10 mouse cellular contexts compared by ENCODE assay signal in the genomic region with DNA sequence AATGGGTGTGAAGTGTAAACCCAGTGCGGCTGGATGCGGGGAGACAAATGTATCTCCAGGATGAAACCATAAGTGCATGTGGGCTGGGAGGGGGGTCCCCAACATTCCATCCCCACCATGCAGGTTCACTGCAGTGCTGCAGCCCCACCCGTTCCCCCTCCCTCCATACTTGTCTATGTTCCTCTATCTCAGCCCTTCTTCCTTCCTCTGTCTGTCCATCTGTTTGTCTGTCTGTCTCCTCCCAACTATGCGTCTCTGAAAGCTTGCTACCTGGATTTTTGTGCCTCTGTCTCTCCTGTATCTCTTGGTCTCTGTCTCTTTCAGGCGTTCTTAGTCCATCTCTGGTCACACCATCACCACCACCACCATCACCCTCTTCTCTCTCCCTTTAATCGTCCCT. TPM values are rescaled to one million over a fixed set of nuclear protein-coding genes. Genes with fewer than 3 reads are reported as not detected.
DNase-seq lines count a peak whose midpoint lies in the region; ATAC-seq lines count a peak whose summit lies in the region.
"Had no signal": no experiment of that assay in that cellular context is flagged by ENCODE, and none has a peak within 500 bp of the region (broad histone marks: within the 10 kb centered on the region; RNA-seq: fewer than 3 reads in every experiment).

No protein-coding gene starts in this region.

- H3K4me3 ChIP-seq in heart, embryonic 13.5 days: peak overlapping the region; percentile 8; the same call in 1 of the 2 replicates
- peak overlapping the region; percentile 18; the same call in 1 of the 2 replicates for H3K4me3 ChIP-seq in embryonic facial prominence, embryonic 11.5 days (ENCODE audit: low read depth, low read length)
- peak overlapping the region; percentile 42 for H3K4me3 ChIP-seq in hindbrain, embryonic 13.5 days
- H3K4me3 ChIP-seq in midbrain, embryonic 13.5 days (replicated peaks): peak overlapping the region; percentile 40

- H3K9ac ChIP-seq in heart, embryonic 13.5 days: peak overlapping the region; percentile 53; the same call in 1 of the 2 replicates
- H3K9ac ChIP-seq in embryonic facial prominence, embryonic 11.5 days (replicated peaks; ENCODE audit: low read length): no peak overlapping the region; the same call in 1 of the 2 replicates
- H3K9ac ChIP-seq in hindbrain, embryonic 13.5 days: peak overlapping the region; percentile 69
- peak overlapping the region; percentile 57 for H3K9ac ChIP-seq in midbrain, embryonic 13.5 days (replicated peaks)

- H3K27me3 ChIP-seq in heart, embryonic 13.5 days (replicated peaks): peaks cover 72% of the 10 kb centered on the region
- peaks cover 47% of the 10 kb centered on the region for H3K27me3 ChIP-seq in embryonic facial prominence, embryonic 11.5 days (ENCODE audit: control insufficient read depth, insufficient read depth, low read length)
- H3K27me3 ChIP-seq in hindbrain, embryonic 13.5 days: peaks cover 76% of the 10 kb centered on the region
- peaks cover 65% of the 10 kb centered on the region for H3K27me3 ChIP-seq in midbrain, embryonic 13.5 days

- no peak overlapping the region for H3K27ac ChIP-seq in heart, embryonic 13.5 days (replicated peaks)
- H3K27ac ChIP-seq in embryonic facial prominence, embryonic 11.5 days (replicated peaks; ENCODE audit: low read depth, low read length): no peak overlapping the region
- peak overlapping the region; percentile 77 for H3K27ac ChIP-seq in hindbrain, embryonic 13.5 days
- H3K27ac ChIP-seq in midbrain, embryonic 13.5 days: peak overlapping the region; percentile 53; the same call in 1 of the 2 replicates

- WGBS in heart, embryonic 13.5 days: 10% methylated on average over 6 of the region's 6 CpGs
- 2% methylated on average over 6 of the region's 6 CpGs for WGBS in embryonic facial prominence, embryonic 11.5 days
- 2% methylated on average over 6 of the region's 6 CpGs for WGBS in hindbrain, embryonic 13.5 days
- 5% methylated on average over 6 of the region's 6 CpGs for WGBS in midbrain, embryonic 13.5 days

- no peak for ATAC-seq in heart, embryonic 13.5 days (ENCODE audit: extremely low read depth, insufficient number of reproducible peaks, low FRiP score, low TSS enrichment)
- no peak for ATAC-seq in embryonic facial prominence, embryonic 11.5 days (replicated peaks; ENCODE audit: insufficient number of reproducible peaks, low FRiP score, low TSS enrichment, low read depth)
- ATAC-seq in hindbrain, embryonic 13.5 days (ENCODE audit: low FRiP score): peak; percentile 1; the same call in 1 of the 2 replicates
- ATAC-seq in midbrain, embryonic 13.5 days: no peak

- peaks cover 63% of the 10 kb centered on the region for H3K4me1 ChIP-seq in heart, embryonic 13.5 days
- H3K4me1 ChIP-seq in embryonic facial prominence, embryonic 11.5 days (ENCODE audit: control insufficient read depth, insufficient read depth, low read length): peaks cover 16% of the 10 kb centered on the region
- peaks cover 56% of the 10 kb centered on the region for H3K4me1 ChIP-seq in hindbrain, embryonic 13.5 days (replicated peaks)
- peaks cover 52% of the 10 kb centered on the region for H3K4me1 ChIP-seq in midbrain, embryonic 13.5 days (replicated peaks)

- DNase-seq in heart, adult 11 months: no peak
- DNase-seq in embryonic facial prominence, embryonic 11.5 days (ENCODE audit: low spot score): no peak
- no peak for DNase-seq in Muller cell, postnatal 12 days (ENCODE audit: inconsistent ontology term)
- no peak for DNase-seq in B cell, adult 2 months
- DNase-seq in kidney, adult 9 months: no peak
- DNase-seq: gastrocnemius, postnatal 10 days; kidney, postnatal 36 days had no signal

- no peaks in the 10 kb centered on the region for H3K9me3 ChIP-seq in heart, embryonic 13.5 days
- H3K9me3 ChIP-seq in embryonic facial prominence, embryonic 11.5 days (replicated peaks; ENCODE audit: control insufficient read depth, low read length): no peaks in the 10 kb centered on the region
- no peaks in the 10 kb centered on the region for H3K9me3 ChIP-seq in hindbrain, embryonic 13.5 days
- no peaks in the 10 kb centered on the region for H3K9me3 ChIP-seq in midbrain, embryonic 13.5 days

- peak overlapping the region; percentile 69 for H3K4me2 ChIP-seq in heart, embryonic 13.5 days
- H3K4me2 ChIP-seq in embryonic facial prominence, embryonic 11.5 days (ENCODE audit: low read depth, low read length): peak overlapping the region; percentile 32
- peak overlapping the region; percentile 62 for H3K4me2 ChIP-seq in hindbrain, embryonic 13.5 days
- peak overlapping the region; percentile 61 for H3K4me2 ChIP-seq in midbrain, embryonic 13.5 days (replicated peaks)

- H3K36me3 ChIP-seq in heart, embryonic 13.5 days: no peaks in the 10 kb centered on the region
- H3K36me3 ChIP-seq in embryonic facial prominence, embryonic 11.5 days (replicated peaks; ENCODE audit: control insufficient read depth, insufficient read depth, low read depth, low read length): no peaks in the 10 kb centered on the region
- no peaks in the 10 kb centered on the region for H3K36me3 ChIP-seq in hindbrain, embryonic 13.5 days
- no peaks in the 10 kb centered on the region for H3K36me3 ChIP-seq in midbrain, embryonic 13.5 days

RNA-seq across cellular contexts. Expression of gene Fxyd7, which starts 0.8 kb away (rescaled TPM):
- 2.0 and 3.6 TPM in 2 replicates for polyA plus RNA-seq in heart, embryonic 13.5 days (2015; fragmentation: Nextera tagmentation; extraction: Ambion mirVana)
- 8.7 and 11.2 TPM in 2 replicates for polyA plus RNA-seq in embryonic facial prominence, embryonic 11.5 days (2014; fragmentation: Nextera tagmentation; extraction: Ambion mirVana)
- polyA plus RNA-seq in hindbrain, embryonic 13.5 days (2015; fragmentation: Nextera tagmentation; extraction: Ambion mirVana): 108 and 116 TPM in 2 replicates
- polyA plus RNA-seq in midbrain, embryonic 13.5 days (2015; fragmentation: Nextera tagmentation; extraction: Ambion mirVana): 49.2 and 50.8 TPM in 2 replicates

RNA-seq across cellular contexts. Expression of gene Fxyd1, which starts 6.5 kb away (rescaled TPM):
- 1,042 and 1,184 TPM in 2 replicates for polyA plus RNA-seq in heart, embryonic 13.5 days (2015; fragmentation: Nextera tagmentation; extraction: Ambion mirVana)
- polyA plus RNA-seq in embryonic facial prominence, embryonic 11.5 days (2014; fragmentation: Nextera tagmentation; extraction: Ambion mirVana): 11.8 and 12.0 TPM in 2 replicates
- polyA plus RNA-seq in hindbrain, embryonic 13.5 days (2015; fragmentation: Nextera tagmentation; extraction: Ambion mirVana): 27.3 and 30.6 TPM in 2 replicates
- 5.2 and 5.6 TPM in 2 replicates for polyA plus RNA-seq in midbrain, embryonic 13.5 days (2015; fragmentation: Nextera tagmentation; extraction: Ambion mirVana)

RNA-seq across cellular contexts. Expression of gene Fxyd5, which starts 8.2 kb away (rescaled TPM):
- 35.5 and 39.2 TPM in 2 replicates for polyA plus RNA-seq in heart, embryonic 13.5 days (2015; fragmentation: Nextera tagmentation; extraction: Ambion mirVana)
- 10.3 and 12.5 TPM in 2 replicates for polyA plus RNA-seq in embryonic facial prominence, embryonic 11.5 days (2014; fragmentation: Nextera tagmentation; extraction: Ambion mirVana)
- polyA plus RNA-seq in hindbrain, embryonic 13.5 days (2015; fragmentation: Nextera tagmentation; extraction: Ambion mirVana): 13.0 and 20.0 TPM in 2 replicates
- polyA plus RNA-seq in midbrain, embryonic 13.5 days (2015; fragmentation: Nextera tagmentation; extraction: Ambion mirVana): 10.3 and 11.7 TPM in 2 replicates

RNA-seq across cellular contexts. Expression of gene Lgi4, which starts 8.7 kb away (rescaled TPM):
- 0.19 and 0.21 TPM in 2 replicates for polyA plus RNA-seq in heart, embryonic 13.5 days (2015; fragmentation: Nextera tagmentation; extraction: Ambion mirVana)
- polyA plus RNA-seq in embryonic facial prominence, embryonic 11.5 days (2014; fragmentation: Nextera tagmentation; extraction: Ambion mirVana): 1.2 and 1.5 TPM in 2 replicates
- 1.1 and 1.6 TPM in 2 replicates for polyA plus RNA-seq in hindbrain, embryonic 13.5 days (2015; fragmentation: Nextera tagmentation; extraction: Ambion mirVana)
- polyA plus RNA-seq in midbrain, embryonic 13.5 days (2015; fragmentation: Nextera tagmentation; extraction: Ambion mirVana): 0.16 and 0.30 TPM in 2 replicates

RNA-seq across cellular contexts. Expression of gene Fxyd3, which starts 26.0 kb away (rescaled TPM):
- polyA plus RNA-seq in heart, embryonic 13.5 days (2015; fragmentation: Nextera tagmentation; extraction: Ambion mirVana): 2.0 and 2.2 TPM in 2 replicates
- 11.8 TPM in 2 replicates for polyA plus RNA-seq in embryonic facial prominence, embryonic 11.5 days (2014; fragmentation: Nextera tagmentation; extraction: Ambion mirVana)
- polyA plus RNA-seq in hindbrain, embryonic 13.5 days (2015; fragmentation: Nextera tagmentation; extraction: Ambion mirVana): 0.79 and 1.3 TPM in 2 replicates
- 0.47 TPM in 1 of 2 replicates, not detected in the other for polyA plus RNA-seq in midbrain, embryonic 13.5 days (2015; fragmentation: Nextera tagmentation; extraction: Ambion mirVana)

Comparison
In these comparisons a context has a peak if more than half of its experiments do, and no peak if none do; other contexts are left out.
1. H3K27ac ChIP-seq: peak in hindbrain, embryonic 13.5 days (single experiment) and midbrain, embryonic 13.5 days (single experiment); none in heart, embryonic 13.5 days (single experiment) and embryonic facial prominence, embryonic 11.5 days (single experiment).
2. RNA of gene Fxyd1, which starts 6.5 kb away (polyA plus RNA-seq): 1,042 to 1,184 TPM in heart, embryonic 13.5 days; 27.3 to 30.6 TPM in hindbrain, embryonic 13.5 days, 11.8 to 12.0 TPM in embryonic facial prominence, embryonic 11.5 days and 5.2 to 5.6 TPM in midbrain, embryonic 13.5 days; every median in the first group is over 10 times any median in the second.
3. Peak in every context shown above with its lines, with median percentiles within 50 percentile points of each other: H3K4me2 ChIP-seq and H3K4me3 ChIP-seq.